Mouse (Mus musculus): ENCODE data around the gene Gm26558.
A peak's percentile ranks its signal among the peaks of the same experiment; 100 is the strongest.

The Gm26558 gene

GRCm38 (mm10) chr2:70661715-70662495, at the start of gene Gm26558:
Gm26558 (minus strand) TSS chr2:70662108.
- DNase-seq (ENCODE audit: inconsistent ontology term), result no peak

- DNase-seq (ENCODE audit: inconsistent ontology term), result no peak
These were observed 49.0 kb upstream of the Gm26558 start for GRCm38 (mm10) chr2:70710878-70711277.

- DNase-seq (ENCODE audit: inconsistent ontology term), result no peak
These were observed 48.3 kb upstream of the Gm26558 start for GRCm38 (mm10) chr2:70710236-70710635.

- DNase-seq (ENCODE audit: inconsistent ontology term), result no peak
These were observed 47.2 kb upstream of the Gm26558 start for GRCm38 (mm10) chr2:70708986-70709730.

- no peak for DNase-seq (ENCODE audit: inconsistent ontology term)
These were observed 40.5 kb upstream of the Gm26558 start for GRCm38 (mm10) chr2:70702403-70702802.

- DNase-seq (ENCODE audit: inconsistent ontology term), result no peak
These were observed 39.7 kb upstream of the Gm26558 start for GRCm38 (mm10) chr2:70701571-70701970.

- no peak for DNase-seq (ENCODE audit: inconsistent ontology term)
These were observed 38.9 kb upstream of the Gm26558 start for GRCm38 (mm10) chr2:70700851-70701250.

GRCm38 (mm10) chr2:70695712-70696111, 33.8 kb upstream of the Gm26558 start:
- DNase-seq (ENCODE audit: inconsistent ontology term), result no peak

- DNase-seq (ENCODE audit: inconsistent ontology term), result no peak
These were observed 28.3 kb upstream of the Gm26558 start for GRCm38 (mm10) chr2:70690195-70690594.

- DNase-seq (ENCODE audit: inconsistent ontology term), result no peak
These were observed 26.7 kb upstream of the Gm26558 start for GRCm38 (mm10) chr2:70688454-70689078.

GRCm38 (mm10) chr2:70682324-70682723, 20.4 kb upstream of the Gm26558 start:
- no peak for DNase-seq (ENCODE audit: inconsistent ontology term)

- DNase-seq (ENCODE audit: inconsistent ontology term), result peak; percentile 5
These were observed 11.7 kb upstream of the Gm26558 start for GRCm38 (mm10) chr2:70673445-70674126.

- no peak for DNase-seq (ENCODE audit: inconsistent ontology term)
These were observed 10.6 kb upstream of the Gm26558 start for GRCm38 (mm10) chr2:70672476-70672875.

- no peak for DNase-seq (ENCODE audit: inconsistent ontology term)
These were observed 8.0 kb upstream of the Gm26558 start for GRCm38 (mm10) chr2:70669896-70670295.

- DNase-seq (ENCODE audit: inconsistent ontology term), result no peak
These were observed 7.3 kb upstream of the Gm26558 start for GRCm38 (mm10) chr2:70669241-70669640.

- no peak for DNase-seq (ENCODE audit: inconsistent ontology term)
These were observed 5.1 kb upstream of the Gm26558 start for GRCm38 (mm10) chr2:70667016-70667415.

GRCm38 (mm10) chr2:70663764-70664163, 1.9 kb upstream of the Gm26558 start:
- DNase-seq (ENCODE audit: inconsistent ontology term), result no peak

- peak; percentile 98 for DNase-seq (ENCODE audit: inconsistent ontology term)
These were observed 807 bp downstream of the Gm26558 start, which contains the start of gene Gorasp2 for GRCm38 (mm10) chr2:70660887-70661714. Gorasp2 (plus strand) TSS chr2:70661576.

GRCm38 (mm10) chr2:70657083-70657482, 4.8 kb downstream of the Gm26558 start:
- DNase-seq (ENCODE audit: inconsistent ontology term), result no peak

GRCm38 (mm10) chr2:70651820-70652219, 10.1 kb downstream of the Gm26558 start:
- DNase-seq (ENCODE audit: inconsistent ontology term), result no peak

- no peak for DNase-seq (ENCODE audit: inconsistent ontology term)
These were observed 12.4 kb downstream of the Gm26558 start for GRCm38 (mm10) chr2:70649471-70649870.

Measured in Muller cell, postnatal 12 days (primary cell).